In genomic region chr15:79143316-79143715, GRCm38 (mm10) we compare ENCODE assay signal across 17 mouse cellular contexts. TPM values are rescaled to one million over a fixed set of nuclear protein-coding genes. Genes with fewer than 3 reads are reported as not detected.
"Had no signal": no experiment of that assay in that cellular context is flagged by ENCODE, and none has a peak within 500 bp of the region (broad histone marks: within the 10 kb centered on the region; RNA-seq: fewer than 3 reads in every experiment).

No protein-coding gene starts in this region.

- H3K27ac ChIP-seq: left cerebral cortex, adult 2 months; liver, embryonic 12.5 days; lung, embryonic 15.5 days; midbrain, embryonic 15.5 days; neural tube, embryonic 12.5 days had no signal

- DNase-seq: kidney, adult 18-20 months; kidney, postnatal 10 days; kidney, postnatal 4 days; lung, postnatal 36 days; retina, postnatal 1 day; thymus, postnatal 4 days had no signal

- H3K9me3 ChIP-seq: limb, embryonic 15.5 days; liver, embryonic 12.5 days; lung, embryonic 15.5 days; midbrain, embryonic 15.5 days; neural tube, embryonic 12.5 days; stomach, embryonic 15.5 days had no signal

- H3K4me2 ChIP-seq: limb, embryonic 15.5 days; midbrain, embryonic 11.5 days; midbrain, embryonic 15.5 days; stomach, embryonic 15.5 days had no signal

- H3K27me3 ChIP-seq: limb, embryonic 15.5 days; lung, embryonic 15.5 days; midbrain, embryonic 15.5 days; neural tube, embryonic 12.5 days; stomach, embryonic 15.5 days had no signal

- ATAC-seq: liver, embryonic 12.5 days; midbrain, embryonic 15.5 days had no signal

- H3K9ac ChIP-seq: limb, embryonic 15.5 days; lung, embryonic 15.5 days; midbrain, embryonic 15.5 days; neural tube, embryonic 12.5 days; stomach, embryonic 15.5 days had no signal

- H3K4me3 ChIP-seq: left cerebral cortex, adult 2 months; limb, embryonic 15.5 days; lung, embryonic 15.5 days; midbrain, embryonic 15.5 days; neural tube, embryonic 12.5 days; stomach, embryonic 15.5 days had no signal

RNA-seq across cellular contexts. Expression of gene 1700088E04Rik, which starts 2.3 kb away (rescaled TPM):
- total RNA-seq: monocyte, adult 5-6 weeks had no signal

RNA-seq across cellular contexts. Expression of gene Sox10, which starts 21.7 kb away (rescaled TPM):
- total RNA-seq: megakaryocyte progenitor cell, adult 5-6 weeks; monocyte, adult 5-6 weeks; neutrophil, adult 5-6 weeks had no signal
